ENCODE assay signal across 8 mouse cellular contexts in genomic region chr7:132471327-132471726, GRCm38 (mm10).
A peak's percentile ranks its signal among the peaks of the same experiment; 100 is the strongest.
DNase-seq lines count a peak whose midpoint lies in the region; ATAC-seq and TF ChIP-seq lines count a peak whose summit lies in the region.

No protein-coding gene starts in this region.

- WGBS in thymus, adult 2 months = 56% methylated on average over 3 of the region's 3 CpGs

- H3K27me3 ChIP-seq in thymus, adult 2 months (ENCODE audit: control insufficient read depth, insufficient read depth, low read length) = no peaks in the 10 kb centered on the region

- DNase-seq in frontal cortex, adult 2 months (ENCODE audit: extremely low spot score in 1 of 2, low spot score in 1 of 2) = peak; percentile 36 to 78
- peak; percentile 42 for DNase-seq in thymus, adult 2 months
- DNase-seq in thymus, adult 18-20 months = no peak
- peak; percentile 66 for DNase-seq in embryo, embryonic 11 days
- peak; percentile 49 for DNase-seq in layer of hippocampus, adult 9-10 months (ENCODE audit: low spot score)
- DNase-seq in T-cell, adult 2 months (ENCODE audit: low spot score) = no peak

- no peak for ATAC-seq in frontal cortex, adult (ENCODE audit: low TSS enrichment)
- ATAC-seq in megakaryocyte progenitor cell, adult 5-6 weeks (replicated peaks; ENCODE audit: poor library complexity) = peak; percentile 55; the same call in 1 of the 2 replicates

- no peaks in the 10 kb centered on the region for H3K4me1 ChIP-seq in thymus, adult 2 months (replicated peaks; ENCODE audit: control insufficient read depth, insufficient read depth, low read length)

- no peaks in the 10 kb centered on the region for H3K36me3 ChIP-seq in thymus, adult 2 months (ENCODE audit: control insufficient read depth, insufficient read depth, low read length)

- TF ChIP-seq CTCF in thymus, adult 2 months (IDR thresholded peaks at IDR 0.05; ENCODE audit: borderline replicate concordance, control insufficient read depth, extremely low read depth, insufficient read depth, low read length, poor library complexity) = no peak

- TF ChIP-seq POLR2A in thymus, adult 2 months (IDR thresholded peaks at IDR 0.05; ENCODE audit: control insufficient read depth, extremely low read depth, insufficient read depth, low read length, poor library complexity) = no peak

- no peak overlapping the region for H3K27ac ChIP-seq in thymus, adult 2 months (ENCODE audit: control insufficient read depth, insufficient read depth, low read length)

- H3K4me3 ChIP-seq in thymus, adult 2 months (ENCODE audit: control insufficient read depth, insufficient read depth, low read length) = no peak overlapping the region

Comparison
In these comparisons a context has a peak if more than half of its experiments do, and no peak if none do; other contexts are left out.
1. DNase-seq: peak in frontal cortex, adult 2 months (2 of 2), thymus, adult 2 months (single experiment), embryo, embryonic 11 days (single experiment) and layer of hippocampus, adult 9-10 months (single experiment); none in thymus, adult 18-20 months (0 of 2) and T-cell, adult 2 months (single experiment).